15 mouse cellular contexts compared by ENCODE assay signal in genomic region chr6:50053086-50053485, GRCm38 (mm10). TPM values are rescaled to one million over a fixed set of nuclear protein-coding genes. Genes with fewer than 3 reads are reported as not detected.
DNase-seq lines count a peak whose midpoint lies in the region; ATAC-seq and TF ChIP-seq lines count a peak whose summit lies in the region.
"Had no signal": no experiment of that assay in that cellular context is flagged by ENCODE, and none has a peak within 500 bp of the region (broad histone marks: within the 10 kb centered on the region; RNA-seq: fewer than 3 reads in every experiment).

No protein-coding gene starts in this region.

- no peak overlapping the region for H3K27ac ChIP-seq in liver, embryonic 12.5 days
- H3K27ac ChIP-seq in intestine, postnatal 0 days (ENCODE audit: low read depth, low read length): no peak overlapping the region
- H3K27ac ChIP-seq: embryonic facial prominence, embryonic 13.5 days; heart, embryonic 13.5 days; hindbrain, embryonic 15.5 days; liver, embryonic 14.5 days; neural tube, embryonic 15.5 days had no signal

- H3K9me3 ChIP-seq in liver, embryonic 12.5 days (replicated peaks): no peaks in the 10 kb centered on the region
- no peaks in the 10 kb centered on the region for H3K9me3 ChIP-seq in intestine, postnatal 0 days (ENCODE audit: control insufficient read depth)
- H3K9me3 ChIP-seq: embryonic facial prominence, embryonic 13.5 days; heart, embryonic 13.5 days; hindbrain, embryonic 15.5 days; neural tube, embryonic 15.5 days had no signal

- no peak overlapping the region for H3K9ac ChIP-seq in liver, embryonic 12.5 days
- H3K9ac ChIP-seq in intestine, postnatal 0 days (ENCODE audit: low read depth, low read length): no peak overlapping the region
- H3K9ac ChIP-seq: embryonic facial prominence, embryonic 13.5 days; heart, embryonic 13.5 days; hindbrain, embryonic 15.5 days; liver, embryonic 14.5 days; neural tube, embryonic 15.5 days had no signal

- WGBS in liver, embryonic 12.5 days (ENCODE audit: insufficient replicate concordance): 67% methylated on average over 2 of the region's 2 CpGs
- 65% methylated on average over 2 of the region's 2 CpGs for WGBS in intestine, postnatal 0 days

- no peaks in the 10 kb centered on the region for H3K4me1 ChIP-seq in liver, embryonic 12.5 days
- no peaks in the 10 kb centered on the region for H3K4me1 ChIP-seq in intestine, postnatal 0 days (replicated peaks; ENCODE audit: control insufficient read depth, insufficient read depth, low read length)
- H3K4me1 ChIP-seq: heart, embryonic 13.5 days; hindbrain, embryonic 15.5 days had no signal

- no peak for TF ChIP-seq CTCF in intestine, postnatal 0 days (IDR thresholded peaks at IDR 0.05; ENCODE audit: low read depth)

- no peak overlapping the region for H3K4me3 ChIP-seq in liver, embryonic 12.5 days
- no peak overlapping the region for H3K4me3 ChIP-seq in intestine, postnatal 0 days (ENCODE audit: low read depth, low read length)
- H3K4me3 ChIP-seq: embryonic facial prominence, embryonic 13.5 days; heart, embryonic 13.5 days; hindbrain, embryonic 15.5 days; neural tube, embryonic 15.5 days had no signal

- H3K27me3 ChIP-seq in liver, embryonic 12.5 days (replicated peaks): no peaks in the 10 kb centered on the region
- H3K27me3 ChIP-seq in intestine, postnatal 0 days (replicated peaks; ENCODE audit: control insufficient read depth, insufficient read depth, low read length): no peaks in the 10 kb centered on the region
- H3K27me3 ChIP-seq: embryonic facial prominence, embryonic 13.5 days; heart, embryonic 13.5 days; neural tube, embryonic 15.5 days had no signal

- no peak overlapping the region for H3K4me2 ChIP-seq in liver, embryonic 12.5 days
- no peak overlapping the region for H3K4me2 ChIP-seq in intestine, postnatal 0 days (replicated peaks; ENCODE audit: low read depth)
- H3K4me2 ChIP-seq: embryonic facial prominence, embryonic 13.5 days; heart, embryonic 13.5 days; hindbrain, embryonic 15.5 days had no signal

- no peaks in the 10 kb centered on the region for H3K36me3 ChIP-seq in liver, embryonic 12.5 days
- no peaks in the 10 kb centered on the region for H3K36me3 ChIP-seq in intestine, postnatal 0 days (ENCODE audit: control insufficient read depth, insufficient read depth)
- H3K36me3 ChIP-seq: embryonic facial prominence, embryonic 13.5 days; heart, embryonic 13.5 days; hindbrain, embryonic 15.5 days; neural tube, embryonic 15.5 days had no signal

- no peak for ATAC-seq in frontal cortex, adult (ENCODE audit: low TSS enrichment)
- no peak for ATAC-seq in liver, embryonic 12.5 days
- ATAC-seq in intestine, postnatal 0 days: no peak
- ATAC-seq: forebrain, embryonic 16.5 days had no signal

- DNase-seq in kidney, adult 9 months: peak; percentile 31
- DNase-seq in kidney, adult 18-20 months: no peak
- DNase-seq in 3T3-L1 (ENCODE audit: low read depth, low spot score): peak; percentile 40
- DNase-seq in Muller cell, postnatal 12 days (ENCODE audit: inconsistent ontology term): peak; percentile 82
- peak; percentile 60 for DNase-seq in brain, adult 2 months (ENCODE audit: low read depth, low spot score)
- DNase-seq: thymus, adult 2 months had no signal

RNA-seq across cellular contexts. Expression of gene Mpp6, which starts 57.0 kb away (rescaled TPM):
- 51.9 and 53.0 TPM in 2 replicates for polyA plus RNA-seq in liver, embryonic 12.5 days (2016; fragmentation: Nextera tagmentation; extraction: Ambion mirVana)
- polyA plus RNA-seq in intestine, postnatal 0 days (2015; fragmentation: Nextera tagmentation; extraction: Ambion mirVana): 32.1 TPM in 2 replicates
